Mouse (Mus musculus) lung, embryonic 14.5 days (tissue): ENCODE data around the gene Adgrd1. TPM values are rescaled to one million over a fixed set of nuclear protein-coding genes. Genes with fewer than 3 reads are reported as not detected.

ENCODE experiments used
- ATAC-seq: fragments of 200-750 bp; cut with Nextera tagmentation; 2 replicates; pipeline ENCODE4 v1.8.0; 2017; ENCODE audit warnings: mild to moderate bottlenecking, moderate TSS enrichment, moderate library complexity; ENCODE audit not compliant: insufficient read depth
- DNase-seq: peaks from one replicate; pipeline ENCODE4 v3.0.0-alpha.2; 2015
- H3K27ac ChIP-seq: fragments of 300-500 bp; sonication (generic); 2 replicates; pipeline ENCODE4 v1.5.1; 2014; ENCODE audit warnings: low read depth, mild to moderate bottlenecking, moderate library complexity
- H3K27me3 ChIP-seq: fragments of 300-500 bp; sonication (generic); 2 replicates; pipeline ENCODE4 v1.6.1; 2014; ENCODE audit warnings: low read length, control low read depth; ENCODE audit not compliant: insufficient read depth
- H3K36me3 ChIP-seq: fragments of 300-500 bp; sonication (generic); 2 replicates; pipeline ENCODE4 v1.6.1; 2014; ENCODE audit warnings: control low read depth; ENCODE audit not compliant: insufficient read depth
- H3K4me1 ChIP-seq: fragments of 300-500 bp; sonication (generic); 2 replicates; pipeline ENCODE4 v1.6.1; 2014; ENCODE audit warnings: antibody characterized with exemption, control low read depth; ENCODE audit not compliant: insufficient read depth
- H3K4me2 ChIP-seq: fragments of 300-500 bp; sonication (generic); 2 replicates; pipeline ENCODE4 v1.6.1; 2014; ENCODE audit warnings: mild to moderate bottlenecking
- H3K4me3 ChIP-seq: fragments of 300-500 bp; sonication (generic); 2 replicates; pipeline ENCODE4 v1.5.1; 2014; ENCODE audit warnings: low read depth, low read length
- H3K9ac ChIP-seq: fragments of 300-500 bp; sonication (generic); 2 replicates; pipeline ENCODE4 v1.6.1; 2014
- H3K9me3 ChIP-seq: fragments of 300-500 bp; sonication (generic); 2 replicates; pipeline ENCODE4 v1.6.1; 2016; ENCODE audit warnings: low read depth, low read length, control low read depth
- CTCF ChIP-seq: IDR thresholded peaks from 2 replicates; pipeline ENCODE4 v1.5.1; 2016; ENCODE audit warnings: antibody characterized with exemption, low read depth
- WGBS: fragments of 180-500 bp; shearing (Covaris S2); extraction: QIAGEN DNeasy Blood & Tissue Kit; methylation state at CpG from one replicate; pipeline ENCODE4 v1.1.7; 2014; 5-methylcytosine and 5-hydroxymethylcytosine counted together
- polyA plus RNA-seq: library from polyadenylated mRNA; unstranded; fragments of >200 nt; fragmentation: Nextera tagmentation; extraction: Ambion mirVana; gene quantifications from 2 replicates; pipeline ENCODE4 v1.2.1, GENCODE M21; 2014

Gene Adgrd1
- polyA plus RNA-seq, 1 experiment from 2014 or later, result 0.47 TPM

- H3K9ac ChIP-seq, result no peak overlapping the region
- ATAC-seq, result no peak
- WGBS, result 20% methylated on average over 4 of the region's 4 CpGs
- TF ChIP-seq CTCF, result no peak
- no peaks in the 10 kb centered on the region for H3K9me3 ChIP-seq
- H3K4me2 ChIP-seq, result no peak overlapping the region
- no peak overlapping the region for H3K27ac ChIP-seq
- H3K27me3 ChIP-seq, result no peaks in the 10 kb centered on the region
- peaks cover 14% of the 10 kb centered on the region for H3K4me1 ChIP-seq
- no peaks in the 10 kb centered on the region for H3K36me3 ChIP-seq
- DNase-seq, result no peak
- H3K4me3 ChIP-seq, result no peak overlapping the region
Observed at GRCm38 (mm10) chr5:129169567-129169966, 73.0 kb downstream of the Adgrd1 start.

GRCm38 (mm10) chr5:129172533-129172932 lies 76.0 kb downstream of the Adgrd1 start:
- TF ChIP-seq CTCF, result no peak
- Histone ChIP-seq H3K9me3 (no peaks in the 10 kb centered on the region), H3K27ac (no peak overlapping the region), H3K9ac (no peak overlapping the region), H3K4me2 (no peak overlapping the region), H3K36me3 (no peaks in the 10 kb centered on the region), H3K4me3 (no peak overlapping the region), H3K4me1 (no peaks in the 10 kb centered on the region), H3K27me3 (no peaks in the 10 kb centered on the region)
- no peak for ATAC-seq
- no peak for DNase-seq
- 87% methylated on average over 6 of the region's 6 CpGs for WGBS

GRCm38 (mm10) chr5:129175925-129176324 lies 79.4 kb downstream of the Adgrd1 start:
- no peak overlapping the region for H3K9ac ChIP-seq
- H3K4me3 ChIP-seq, result no peak overlapping the region
- no peak for TF ChIP-seq CTCF
- no peaks in the 10 kb centered on the region for H3K4me1 ChIP-seq
- H3K4me2 ChIP-seq, result no peak overlapping the region
- no peaks in the 10 kb centered on the region for H3K27me3 ChIP-seq
- no peaks in the 10 kb centered on the region for H3K36me3 ChIP-seq
- H3K9me3 ChIP-seq, result no peaks in the 10 kb centered on the region
- DNase-seq, result no peak
- 49% methylated on average over 3 of the region's 3 CpGs for WGBS
- no peak overlapping the region for H3K27ac ChIP-seq
- no peak for ATAC-seq

GRCm38 (mm10) chr5:129177697-129178511 lies 81.4 kb downstream of the Adgrd1 start:
- TF ChIP-seq CTCF, result peak; percentile 98
- no peak overlapping the region for H3K27ac ChIP-seq
- 49% methylated on average over 14 of the region's 14 CpGs for WGBS
- no peaks in the 10 kb centered on the region for H3K9me3 ChIP-seq
- DNase-seq (peak; percentile 91), ATAC-seq (peak; percentile 69)
- no peaks in the 10 kb centered on the region for H3K36me3 ChIP-seq
- H3K9ac ChIP-seq, result no peak overlapping the region
- H3K4me3 ChIP-seq, result no peak overlapping the region
- H3K27me3 ChIP-seq, result no peaks in the 10 kb centered on the region
- peak overlapping the region; percentile 21; the same call in 1 of the 2 replicates for H3K4me2 ChIP-seq
- H3K4me1 ChIP-seq, result no peaks in the 10 kb centered on the region

- WGBS, result 84% methylated on average over 6 of the region's 6 CpGs
- DNase-seq, result no peak
- no peak overlapping the region for H3K9ac ChIP-seq
Observed at GRCm38 (mm10) chr5:129179356-129179755, 82.8 kb downstream of the Adgrd1 start.

GRCm38 (mm10) chr5:129179995-129180714 lies 83.6 kb downstream of the Adgrd1 start:
- Histone ChIP-seq H3K4me3 (no peak overlapping the region), H3K27me3 (no peaks in the 10 kb centered on the region), H3K4me2 (no peak overlapping the region), H3K36me3 (no peaks in the 10 kb centered on the region), H3K4me1 (no peaks in the 10 kb centered on the region), H3K27ac (no peak overlapping the region), H3K9me3 (no peaks in the 10 kb centered on the region), H3K9ac (no peak overlapping the region)
- DNase-seq, result no peak
- no peak for ATAC-seq
- TF ChIP-seq CTCF, result no peak
- 73% methylated on average over 17 of the region's 17 CpGs for WGBS

More at GRCm38 (mm10) chr5:129179356-129179755, 82.8 kb downstream of the Adgrd1 start:
- H3K4me1 ChIP-seq, result no peaks in the 10 kb centered on the region
- H3K27me3 ChIP-seq, result no peaks in the 10 kb centered on the region
- H3K27ac ChIP-seq, result no peak overlapping the region
- ATAC-seq, result no peak
- no peaks in the 10 kb centered on the region for H3K9me3 ChIP-seq
- no peaks in the 10 kb centered on the region for H3K36me3 ChIP-seq
- no peak for TF ChIP-seq CTCF
- no peak overlapping the region for H3K4me2 ChIP-seq
- H3K4me3 ChIP-seq, result no peak overlapping the region

- WGBS, result 68% methylated on average over 13 of the region's 13 CpGs
- no peak for ATAC-seq
- no peaks in the 10 kb centered on the region for H3K9me3 ChIP-seq
- no peak for DNase-seq
- H3K27ac ChIP-seq, result no peak overlapping the region
- H3K4me2 ChIP-seq, result no peak overlapping the region
- H3K4me1 ChIP-seq, result no peaks in the 10 kb centered on the region
- H3K27me3 ChIP-seq, result no peaks in the 10 kb centered on the region
- H3K36me3 ChIP-seq, result no peaks in the 10 kb centered on the region
- no peak overlapping the region for H3K4me3 ChIP-seq
- no peak overlapping the region for H3K9ac ChIP-seq
- TF ChIP-seq CTCF, result no peak
Observed at GRCm38 (mm10) chr5:129180715-129181228, 84.2 kb downstream of the Adgrd1 start.
